Mouse (Mus musculus) lung, adult 10 weeks (tissue): ENCODE results near the gene Cryzl1. TPM values are rescaled to one million over a fixed set of nuclear protein-coding genes. Genes with fewer than 3 reads are reported as not detected.

Experiments used
- polyA plus RNA-seq: library from polyadenylated mRNA; stranded (reverse); fragments of 350-450 nt; fragmentation: Illumina TruSeq; extraction: RNeasy Lipid Tissue Mini Kit (QIAGEN cat#74804); gene quantifications from one replicate; pipeline ENCODE4 v1.2.3, GENCODE M21; 2014; ENCODE audit warnings: low read depth, low replicate concordance; ENCODE audit not compliant: insufficient read depth

Cryzl1 gene
- polyA plus RNA-seq = 35.4 TPM

GRCm38 (mm10) chr16:91728123-91729065 lies at the start of gene Cryzl1:
TSS of gene Cryzl1 (minus strand) at chr16:91728975.

DNA sequence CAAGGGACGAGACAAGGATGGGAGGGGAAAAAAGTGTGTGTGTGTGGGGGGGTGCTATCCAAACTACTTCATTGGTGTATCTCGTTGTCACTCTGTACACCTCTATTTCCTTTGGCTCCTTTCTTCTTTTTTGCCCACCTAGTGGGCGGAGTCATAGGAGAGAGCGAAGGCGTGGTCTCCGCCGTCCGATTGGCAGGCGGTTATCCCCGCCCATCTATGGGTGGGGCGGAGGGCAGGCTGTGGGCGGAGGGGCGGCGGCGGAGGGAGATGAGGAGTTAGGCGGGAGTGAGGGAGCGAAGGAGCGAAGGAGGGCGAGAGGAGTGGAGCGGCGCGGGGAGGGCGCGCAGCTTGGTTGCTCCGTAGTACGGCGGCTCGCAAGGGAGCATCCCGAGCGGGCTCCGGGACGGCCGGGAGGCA lies 299 bp upstream of the Cryzl1 start, which contains the start of gene Itsn1:
Gene Itsn1 (plus strand): TSS at position 216 of the 417 bp plus-strand sequence.

DNA sequence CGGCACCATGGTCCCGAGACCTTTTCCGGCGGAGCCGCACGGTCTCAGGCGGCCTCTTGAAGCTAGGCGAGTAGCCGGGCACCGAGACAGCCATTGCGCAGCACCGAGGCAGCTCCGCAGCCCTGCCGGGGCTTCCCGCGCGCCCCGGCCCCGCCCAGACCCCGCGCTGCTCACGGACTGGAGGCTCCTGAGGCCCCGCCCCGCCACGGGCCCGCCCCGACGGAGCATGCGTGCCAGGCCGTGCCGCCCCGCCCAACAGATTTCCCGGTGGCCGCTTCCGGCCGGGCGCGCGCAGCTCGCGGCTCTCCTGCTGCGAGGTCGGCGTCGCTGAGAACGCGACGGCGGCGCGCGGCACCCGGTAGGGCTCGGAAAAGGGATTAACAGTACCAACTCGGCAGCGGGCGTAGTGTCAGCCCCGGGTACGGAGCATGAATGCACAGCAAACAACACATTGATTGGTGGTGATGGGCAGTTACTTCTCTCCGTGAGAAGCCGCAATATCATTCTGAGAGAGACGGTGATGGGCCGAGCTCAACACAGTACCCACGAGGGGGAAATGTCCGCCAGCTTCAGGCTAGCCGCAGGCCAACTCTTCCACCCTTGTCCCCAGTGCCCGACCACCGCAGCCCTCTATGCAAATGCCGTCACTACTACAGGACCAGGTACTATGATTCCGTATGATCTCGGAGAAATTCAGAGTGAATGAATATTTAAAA lies 40.0 kb downstream of the Cryzl1 start, which contains the start of gene Donson:
Gene Donson (minus strand): TSS at position 152 of the 716 bp plus-strand sequence.

GRCm38 (mm10) chr16:91647461-91648219 lies 81.1 kb downstream of the Cryzl1 start, which contains the start of gene Son:
TSS of gene Son (plus strand) at chr16:91647506.

GRCm38 (mm10) chr16:91646681-91647419 lies 81.9 kb downstream of the Cryzl1 start, which contains the start of gene Gart:
TSS of gene Gart (minus strand) at chr16:91646952.

Other genes starting within 250 kb of the Cryzl1 start
- 22.3 TPM for gene Ifnar1, start 243.7 kb downstream of the Cryzl1 start, polyA plus RNA-seq
- 23.4 TPM for gene Ifngr2, start 181.9 kb downstream of the Cryzl1 start, polyA plus RNA-seq
- 80.1 TPM for gene Tmem50b, start 131.2 kb downstream of the Cryzl1 start, polyA plus RNA-seq
- gene Dnajc28, start 109.9 kb downstream of the Cryzl1 start, polyA plus RNA-seq = 2.6 TPM
- 25.6 TPM for gene Gart, start 82.0 kb downstream of the Cryzl1 start, polyA plus RNA-seq
- gene Son, start 81.5 kb downstream of the Cryzl1 start, polyA plus RNA-seq = 107 TPM
- 5.1 TPM for gene Donson, start 40.2 kb downstream of the Cryzl1 start, polyA plus RNA-seq
- gene Itsn1, start 306 bp upstream of the Cryzl1 start, polyA plus RNA-seq = 9.3 TPM